Mouse (Mus musculus) cerebellum, postnatal 4 days (tissue): ENCODE results near the gene Supt5.

Experiments
- DNase-seq, 2 experiments: peaks; one replicate each; pipeline ENCODE4 v3.0.0; 2022; ENCODE audit warnings: low spot score in 2 of 2, mixed read lengths in 1 of 2

The Supt5 gene

DNA sequence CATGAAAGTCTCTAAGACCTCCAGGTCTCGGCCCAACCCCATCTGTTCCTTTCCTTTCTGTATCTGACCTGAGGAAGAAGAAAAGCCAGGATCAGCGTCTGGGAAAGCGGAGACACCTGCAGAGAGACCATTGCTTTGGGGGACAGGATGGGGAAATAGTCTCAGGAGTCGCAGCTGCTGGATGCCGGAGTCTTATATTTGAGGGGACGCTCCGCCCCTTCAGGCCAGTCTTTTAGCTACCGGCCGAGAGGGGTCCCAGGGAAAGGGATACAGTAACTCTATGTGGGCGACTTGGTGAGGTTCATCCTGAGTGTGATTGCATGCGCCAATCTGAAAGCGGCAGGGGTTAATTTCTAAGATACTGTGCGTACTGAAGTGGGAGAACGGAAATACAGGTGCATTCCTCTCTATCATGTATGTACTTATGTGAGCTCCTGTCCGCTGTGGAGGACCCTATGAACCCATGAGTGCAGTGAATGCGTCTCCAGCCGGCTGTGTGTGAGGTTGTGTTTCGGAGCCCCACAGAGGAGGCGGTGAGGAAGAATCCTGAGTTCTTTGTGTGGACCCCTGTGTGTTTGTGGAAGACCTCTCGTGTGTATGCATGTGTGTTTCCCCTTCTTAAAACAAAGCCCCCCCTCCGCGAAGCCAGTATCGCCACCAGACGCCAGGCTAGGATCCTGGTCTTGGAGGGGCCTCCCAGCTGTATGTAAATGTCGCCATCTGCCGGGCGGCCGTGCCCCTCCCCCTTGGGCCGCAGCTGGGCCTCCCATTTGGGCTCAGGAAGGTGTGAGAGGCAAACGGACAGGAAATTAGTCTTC is 36.7 kb downstream of the Supt5 start, which contains the start of gene Dll3:
Gene Dll3, minus strand, starts transcription at position 623 of the 818 bp plus-strand sequence.
- peak; percentile 64 to 75 for DNase-seq

DNA sequence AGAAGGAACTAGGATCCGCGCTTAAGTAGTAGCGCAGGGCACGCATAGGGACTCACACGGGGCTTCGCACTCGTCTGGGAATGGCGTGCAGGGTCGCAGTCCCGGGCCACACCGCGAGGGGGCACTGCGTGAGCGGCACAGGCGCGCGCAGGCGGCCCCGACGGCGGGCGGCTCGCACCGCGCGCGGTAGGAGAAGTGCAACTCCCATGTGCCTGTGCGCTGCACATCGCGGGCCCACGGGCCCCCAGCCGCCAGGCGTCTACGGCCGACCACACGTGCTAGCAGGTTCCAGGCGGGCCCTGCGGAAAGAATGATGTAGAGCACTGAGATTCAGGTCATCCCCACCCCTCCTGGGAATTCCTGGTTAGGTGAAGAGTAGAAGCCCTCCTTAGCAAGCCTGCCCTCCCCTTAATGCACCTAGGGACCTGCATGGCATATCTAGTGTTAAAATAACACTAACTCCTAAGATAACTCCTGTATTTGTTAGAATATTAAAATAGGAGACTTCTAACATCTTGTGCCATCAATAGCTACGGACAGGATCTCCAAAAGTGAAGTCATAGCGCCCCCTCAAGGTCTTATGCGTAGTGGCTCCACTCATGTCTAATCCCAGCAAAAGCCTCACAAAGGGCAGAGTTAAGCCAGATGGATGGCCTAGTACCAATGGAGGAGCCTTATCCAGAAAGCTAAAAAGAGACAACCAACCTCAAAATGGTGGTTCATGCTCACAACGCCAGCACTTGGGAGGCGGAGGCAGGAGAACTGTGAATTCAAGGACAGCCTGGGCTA is 39.5 kb downstream of the Supt5 start:
- DNase-seq: peak; percentile 38 to 60

DNA sequence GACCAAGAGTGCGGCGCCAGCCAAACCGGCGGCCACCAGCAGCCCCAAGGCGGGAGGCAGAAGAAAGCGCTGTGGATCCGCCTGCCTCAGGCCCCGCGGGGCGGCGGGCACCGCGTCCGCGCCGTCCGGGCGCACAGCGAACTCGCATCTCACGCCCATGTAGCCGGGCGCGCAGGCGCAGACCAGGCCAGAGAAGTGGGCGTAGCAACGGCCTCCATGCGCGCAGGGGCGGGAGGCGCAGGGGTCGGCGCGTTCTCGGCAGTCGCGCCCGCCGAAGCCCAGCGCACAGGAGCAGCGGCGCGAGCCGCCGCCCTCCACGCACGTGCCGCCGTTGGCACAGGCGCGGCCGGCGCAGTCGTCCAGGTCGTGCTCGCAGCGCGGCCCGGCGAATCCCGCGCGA is 44.1 kb downstream of the Supt5 start:
- peak; percentile 51 to 77 for DNase-seq

DNA sequence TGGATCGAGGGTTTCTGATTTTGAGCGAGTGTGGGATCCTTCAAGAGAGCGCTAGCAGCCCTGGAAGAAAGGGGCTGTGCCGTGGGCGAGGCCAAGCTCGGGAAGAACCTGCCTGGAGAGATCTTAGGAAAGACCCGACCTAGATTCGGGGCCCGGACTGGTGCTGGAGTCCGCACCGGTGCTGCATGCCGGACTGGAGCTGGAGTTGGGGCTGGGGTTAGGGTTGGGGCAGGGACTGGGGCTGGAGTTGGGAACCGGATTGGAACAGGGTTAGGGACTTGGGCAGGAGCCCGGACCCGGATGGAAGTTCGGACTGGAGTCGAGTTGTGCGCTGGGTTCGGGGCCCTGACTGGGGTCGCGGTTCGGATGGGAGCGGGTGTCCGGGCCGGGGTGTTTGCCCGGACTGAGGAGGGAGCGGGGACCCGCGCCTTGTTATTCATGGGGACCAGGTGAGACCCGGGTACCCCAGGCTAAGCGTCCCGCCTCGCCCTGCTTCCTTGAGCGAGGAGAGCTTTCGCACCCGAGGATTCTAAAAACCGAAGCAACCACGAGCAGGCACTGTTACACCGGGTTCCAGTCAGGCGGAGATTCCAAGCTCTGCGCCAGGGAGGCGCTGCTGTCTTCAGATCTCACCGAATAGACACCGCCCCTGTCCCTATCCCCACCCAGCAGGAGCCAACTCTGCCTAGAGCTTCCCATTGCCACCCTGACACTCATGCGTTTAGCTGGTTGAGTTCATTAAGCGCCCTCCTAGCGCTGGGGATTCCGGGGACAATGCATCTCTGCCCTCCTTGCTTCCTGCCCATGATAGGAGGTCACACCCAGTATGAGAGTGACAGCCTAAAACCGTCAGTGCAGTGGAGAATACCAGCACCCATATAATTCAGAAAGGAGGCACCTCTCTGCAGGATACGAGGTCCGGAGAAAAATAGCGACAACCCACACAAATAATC is 47.6 kb downstream of the Supt5 start, which contains the start of gene Selenov:
Gene Selenov, minus strand, starts transcription at position 549 of the 953 bp plus-strand sequence.
- peak in 1 of 2 experiments; percentile 55 for DNase-seq

DNA sequence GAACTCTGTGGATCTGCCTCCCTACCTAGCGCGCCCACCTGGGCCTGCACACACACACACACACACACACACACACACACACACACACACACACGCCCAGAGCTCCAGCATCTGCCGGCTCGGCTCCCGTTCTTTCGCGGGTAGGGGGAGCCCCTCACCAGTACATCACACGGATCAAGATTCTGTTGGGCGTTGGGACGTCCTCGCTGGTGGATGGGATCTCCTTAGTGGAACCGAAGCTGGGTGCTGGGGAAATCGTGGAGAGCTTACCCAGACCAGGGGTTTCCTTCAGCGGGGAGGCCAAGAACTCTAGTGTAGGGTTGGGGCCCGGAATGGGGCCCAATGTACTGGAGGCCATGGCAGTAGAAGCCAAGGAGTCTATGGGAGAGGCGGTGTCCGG is 48.4 kb downstream of the Supt5 start:
- DNase-seq: peak in 1 of 2 experiments; percentile 46

DNA sequence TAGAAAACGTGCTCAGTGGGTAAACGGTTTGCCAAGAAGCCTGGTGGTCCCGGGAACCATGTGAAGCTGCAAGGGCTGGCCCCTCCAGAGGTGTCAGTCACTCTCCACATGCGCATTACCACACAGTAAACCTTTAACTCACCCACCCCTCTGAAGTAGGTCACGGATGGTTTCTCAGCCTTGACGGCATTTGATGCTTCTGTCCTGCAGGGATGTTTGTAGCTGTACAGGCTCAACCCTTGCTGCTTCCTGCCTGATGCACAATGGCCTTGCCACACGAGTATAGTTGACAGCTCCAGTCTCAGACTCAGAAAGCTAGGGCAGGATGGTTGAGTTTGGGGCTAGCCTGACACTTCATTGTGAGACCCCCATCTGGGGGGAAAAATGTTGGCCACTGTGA is 57.9 kb downstream of the Supt5 start:
- no peak for DNase-seq

DNA sequence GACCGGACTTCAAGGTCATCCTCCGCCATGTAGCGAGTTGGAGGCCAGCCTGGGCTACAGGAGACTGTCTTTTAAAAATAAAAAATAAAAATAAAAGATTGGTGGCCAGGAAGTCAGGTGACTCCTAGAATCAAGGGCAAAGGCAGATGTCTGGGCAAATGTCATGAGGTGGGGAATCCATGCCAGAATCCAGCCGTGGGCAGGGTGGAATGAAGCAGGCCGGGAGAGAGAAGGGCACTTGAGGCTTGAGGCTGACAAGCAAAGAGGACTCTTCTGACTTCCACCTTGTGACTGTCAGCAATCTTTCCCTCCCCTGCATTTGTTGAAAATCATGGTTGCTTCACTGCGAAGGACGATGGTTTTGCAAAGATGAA is 60.3 kb downstream of the Supt5 start:
- no peak for DNase-seq

DNA sequence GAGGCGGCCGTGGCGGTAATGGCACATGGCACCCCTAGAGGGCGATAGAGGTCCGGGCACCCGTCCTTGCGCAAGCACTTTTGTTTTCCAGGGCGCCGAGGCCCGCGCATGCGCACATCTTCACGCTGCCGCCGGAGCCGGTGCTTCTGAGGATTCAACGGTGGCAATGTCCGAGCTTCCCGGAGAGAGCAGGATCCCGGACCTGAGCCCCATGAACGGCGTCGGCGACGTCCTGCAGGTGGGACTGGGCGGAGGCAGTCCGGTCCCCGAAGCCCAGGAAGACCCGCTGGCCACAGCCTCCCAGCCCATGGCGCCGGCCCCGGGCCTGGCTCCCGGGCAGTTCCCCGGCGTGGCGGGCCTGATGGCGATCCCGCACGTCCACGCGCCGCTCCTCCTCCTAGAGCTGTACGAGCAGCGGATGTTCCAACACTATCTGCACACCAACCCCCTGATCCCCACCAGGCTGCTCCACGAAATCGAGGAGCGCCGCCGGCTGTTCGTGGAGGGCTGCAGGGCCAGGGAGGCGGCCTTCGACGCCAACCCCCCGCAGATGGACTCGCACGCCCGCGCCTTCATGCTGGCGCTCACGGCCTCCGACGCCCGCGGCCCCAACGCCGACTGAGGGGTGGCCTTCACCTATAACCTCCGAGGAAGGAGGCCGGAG is 60.8 kb downstream of the Supt5 start, which contains the start of gene Eid2b:
Gene Eid2b, plus strand, starts transcription at position 125 of the 664 bp plus-strand sequence.
- peak; percentile 96 to 99 for DNase-seq

DNA sequence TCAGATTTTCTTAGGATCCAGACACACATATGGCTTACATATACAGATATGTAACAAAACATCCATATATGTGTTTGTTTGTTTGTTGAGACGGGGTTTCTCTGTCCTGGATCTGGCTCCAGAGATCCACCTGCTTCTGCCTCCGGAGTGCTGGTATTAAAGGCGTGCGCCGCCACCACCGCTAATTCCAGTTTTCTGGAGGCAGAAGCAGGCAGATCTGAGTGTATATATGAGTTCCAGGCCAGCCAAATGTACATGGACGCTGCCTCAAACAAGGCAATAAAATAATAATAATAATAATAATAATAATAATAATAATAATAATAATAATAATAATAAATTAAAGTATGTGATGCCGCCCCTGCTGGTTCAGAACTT is 61.3 kb downstream of the Supt5 start:
- no peak for DNase-seq

DNA sequence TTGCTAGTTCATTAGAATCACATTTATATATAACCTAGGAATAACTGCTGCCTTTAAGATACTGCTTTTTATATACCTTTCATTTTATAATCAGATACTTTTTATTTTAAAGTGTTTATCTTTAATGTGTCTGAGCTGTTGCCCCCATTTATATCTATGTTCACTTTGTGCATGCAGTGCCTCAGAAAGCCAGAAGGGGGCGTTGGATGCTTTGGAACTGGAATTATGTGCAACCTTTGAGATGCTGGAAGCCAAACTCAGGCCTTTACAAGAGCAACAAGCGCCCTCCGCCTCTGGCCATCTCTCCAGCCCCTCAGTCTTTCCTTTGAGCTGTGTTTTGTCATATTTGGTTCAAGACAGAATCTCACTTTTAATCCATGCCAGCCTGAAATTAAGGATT is 66.8 kb downstream of the Supt5 start:
- DNase-seq: no peak

DNA sequence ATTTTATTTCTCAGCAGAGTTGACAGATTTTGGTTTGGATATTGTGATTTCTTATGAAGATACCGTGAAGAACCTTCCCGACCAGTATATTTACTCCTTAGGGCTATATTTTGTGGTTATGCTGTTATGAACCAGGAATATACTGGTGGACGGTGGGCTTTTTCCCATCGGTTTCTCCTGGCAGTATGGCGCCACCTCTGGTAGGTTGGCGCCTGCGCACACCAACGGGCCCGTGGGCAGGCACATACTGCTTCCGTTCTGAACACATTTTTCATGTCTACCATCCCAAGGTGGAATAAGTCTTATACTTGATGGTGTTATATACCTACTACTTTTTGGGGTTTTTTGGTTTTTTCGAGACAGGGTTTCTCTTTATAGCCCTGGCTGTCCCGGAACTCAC is 69.2 kb downstream of the Supt5 start:
- DNase-seq: no peak

DNA sequence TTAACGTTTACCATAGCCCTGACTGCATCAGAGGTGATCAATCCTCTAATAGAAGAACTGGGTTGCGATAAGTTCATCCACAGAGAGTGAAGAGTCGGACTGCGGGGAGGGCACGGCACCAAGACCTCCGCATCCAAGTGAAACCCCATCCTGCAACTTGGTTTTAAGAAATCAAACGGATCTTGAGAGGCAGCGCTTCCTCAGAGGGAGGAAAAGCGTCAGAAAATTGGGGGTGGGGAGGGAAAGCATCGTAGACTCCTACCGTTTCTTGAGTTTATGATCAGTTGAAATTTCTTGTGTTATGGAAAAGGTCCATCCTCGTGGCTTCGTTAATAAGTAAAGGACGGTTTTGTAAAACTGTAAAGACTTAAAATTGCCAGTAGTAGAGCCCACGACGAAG is 70.0 kb downstream of the Supt5 start:
- no peak for DNase-seq

DNA sequence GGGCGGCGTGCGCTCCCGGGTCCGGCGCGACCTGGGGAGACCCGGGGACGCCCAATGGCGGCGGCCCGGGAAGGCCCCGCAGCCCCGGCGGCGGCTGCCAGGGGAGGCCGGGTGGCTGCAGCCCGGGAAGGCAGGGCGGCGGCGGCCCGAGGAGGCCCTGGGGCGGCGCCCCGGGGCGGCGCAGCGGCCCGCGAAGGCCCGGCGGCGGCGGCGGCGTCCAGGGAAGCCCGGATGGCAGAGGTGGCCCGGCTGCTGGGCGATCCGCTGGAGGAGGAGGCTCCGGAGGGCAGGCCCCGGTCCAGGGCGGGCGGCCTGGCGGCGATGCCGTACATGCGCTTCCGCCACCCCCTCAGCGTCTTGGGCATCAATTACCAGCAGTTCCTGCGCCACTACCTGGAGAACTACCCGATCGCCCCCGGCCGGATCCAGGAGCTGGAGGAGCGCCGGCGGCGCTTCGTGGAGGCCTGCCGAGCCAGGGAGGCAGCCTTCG is 70.5 kb downstream of the Supt5 start:
- DNase-seq: peak in 1 of 2 experiments; percentile 55

DNA sequence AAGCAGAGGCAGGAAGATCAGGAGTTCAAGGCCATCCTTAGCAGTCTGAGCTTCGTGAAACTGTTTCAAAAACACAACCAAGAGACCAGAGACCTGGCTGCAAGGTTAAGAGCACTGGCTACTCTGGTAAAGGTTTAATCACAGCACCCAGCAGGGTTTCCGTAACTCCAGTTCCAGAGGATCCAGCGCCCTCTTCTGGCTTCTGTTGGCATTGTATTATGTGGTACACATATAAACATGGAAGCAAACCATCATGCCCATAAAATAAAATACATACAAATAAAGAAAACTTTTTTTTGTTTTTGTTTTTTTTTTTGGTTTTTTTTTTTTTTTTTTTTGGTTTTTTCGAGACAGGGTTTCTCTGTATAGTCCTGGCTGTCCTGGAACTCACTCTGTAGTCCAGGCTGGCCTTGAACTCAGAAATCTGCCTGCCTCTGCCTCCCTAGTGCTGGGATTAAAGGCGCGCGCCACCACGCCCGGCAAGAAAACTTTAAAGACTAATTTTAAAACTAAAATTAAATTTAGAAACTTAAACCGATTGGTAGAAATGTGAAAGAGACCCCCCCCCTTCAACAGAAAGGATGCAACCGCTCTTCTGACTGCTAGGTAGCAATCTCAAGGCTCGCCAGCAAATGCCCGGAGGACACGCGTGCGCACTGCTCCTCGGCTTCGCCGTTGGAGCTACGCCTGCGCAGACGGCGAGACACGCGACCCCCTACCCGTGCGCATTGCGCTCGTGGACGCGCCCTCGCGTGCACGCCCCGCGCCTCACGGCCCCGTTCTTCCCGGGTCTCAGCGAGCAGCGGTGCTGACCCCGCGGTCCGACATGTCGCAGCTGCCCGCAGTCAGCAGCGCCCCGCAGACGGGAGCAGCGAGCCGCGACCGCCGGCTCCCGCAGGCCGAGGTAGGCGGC is 71.2 kb downstream of the Supt5 start, which contains the start of gene Eid2:
Gene Eid2, plus strand, starts transcription at position 753 of the 913 bp plus-strand sequence.
- DNase-seq: peak; percentile 76 to 90

DNA sequence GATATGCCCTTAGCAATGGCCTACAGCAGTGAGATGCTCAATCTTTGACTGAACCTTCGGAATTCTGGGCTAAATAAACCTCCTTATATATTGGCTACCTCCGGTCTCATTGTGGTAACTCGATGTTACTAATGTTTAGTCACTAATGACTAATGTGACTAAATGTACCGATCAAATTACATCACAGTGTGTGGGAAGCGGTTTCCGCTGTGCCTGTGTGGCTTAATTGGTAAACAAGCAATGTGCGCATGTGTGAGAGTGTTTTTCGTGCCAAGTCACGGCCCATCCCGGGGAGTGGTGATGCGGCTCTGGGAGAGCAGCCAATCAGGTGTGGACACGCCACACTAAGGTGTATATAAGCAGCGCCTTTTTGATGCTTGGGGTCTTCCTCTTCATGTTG is 73.2 kb downstream of the Supt5 start:
- no peak for DNase-seq
